ENCODE assay signal across 13 mouse cellular contexts in genomic region chr17:70561547-70561946, GRCm38 (mm10).
DNase-seq lines count a peak whose midpoint lies in the region; ATAC-seq and TF ChIP-seq lines count a peak whose summit lies in the region.
"Had no signal": no experiment of that assay in that cellular context is flagged by ENCODE, and none has a peak within 500 bp of the region (broad histone marks: within the 10 kb centered on the region; RNA-seq: fewer than 3 reads in every experiment).

No protein-coding gene starts in this region.

- no peak overlapping the region for H3K4me3 ChIP-seq in kidney, postnatal 0 days (replicated peaks; ENCODE audit: low read depth, low read length)
- no peak overlapping the region for H3K4me3 ChIP-seq in embryonic facial prominence, embryonic 12.5 days
- no peak overlapping the region for H3K4me3 ChIP-seq in intestine, embryonic 14.5 days (ENCODE audit: low read depth, low read length)
- peak overlapping the region; percentile 5; the same call in 1 of the 2 replicates for H3K4me3 ChIP-seq in small intestine, adult 2 months (ENCODE audit: low read depth, low read length)
- H3K4me3 ChIP-seq in liver, postnatal 0 days (ENCODE audit: low read depth, low read length) = no peak overlapping the region
- H3K4me3 ChIP-seq in midbrain, postnatal 0 days (ENCODE audit: low read depth, low read length) = no peak overlapping the region
- H3K4me3 ChIP-seq: hindbrain, embryonic 10.5 days; kidney, embryonic 15.5 days had no signal

- H3K4me1 ChIP-seq in kidney, postnatal 0 days (replicated peaks; ENCODE audit: insufficient read depth, low read length) = no peaks in the 10 kb centered on the region
- no peaks in the 10 kb centered on the region for H3K4me1 ChIP-seq in embryonic facial prominence, embryonic 12.5 days
- no peaks in the 10 kb centered on the region for H3K4me1 ChIP-seq in intestine, embryonic 14.5 days (replicated peaks; ENCODE audit: control insufficient read depth, insufficient read depth, low read length)
- no peaks in the 10 kb centered on the region for H3K4me1 ChIP-seq in small intestine, adult 2 months (ENCODE audit: control insufficient read depth, insufficient read depth, insufficient read length, low read length)
- no peaks in the 10 kb centered on the region for H3K4me1 ChIP-seq in liver, postnatal 0 days (ENCODE audit: insufficient read depth)
- H3K4me1 ChIP-seq in midbrain, postnatal 0 days (ENCODE audit: insufficient read depth, low read length) = no peaks in the 10 kb centered on the region
- H3K4me1 ChIP-seq: hindbrain, embryonic 10.5 days had no signal

- H3K9me3 ChIP-seq in kidney, postnatal 0 days (replicated peaks; ENCODE audit: low read length) = no peaks in the 10 kb centered on the region
- H3K9me3 ChIP-seq in embryonic facial prominence, embryonic 12.5 days = no peaks in the 10 kb centered on the region
- no peaks in the 10 kb centered on the region for H3K9me3 ChIP-seq in intestine, embryonic 14.5 days (ENCODE audit: control insufficient read depth, low read length)
- H3K9me3 ChIP-seq in liver, postnatal 0 days (ENCODE audit: low read length) = no peaks in the 10 kb centered on the region
- no peaks in the 10 kb centered on the region for H3K9me3 ChIP-seq in midbrain, postnatal 0 days (ENCODE audit: low read length)
- H3K9me3 ChIP-seq: hindbrain, embryonic 10.5 days; kidney, embryonic 15.5 days had no signal

- H3K27me3 ChIP-seq in kidney, postnatal 0 days (ENCODE audit: insufficient read depth, low read length) = no peaks in the 10 kb centered on the region
- H3K27me3 ChIP-seq in embryonic facial prominence, embryonic 12.5 days = no peaks in the 10 kb centered on the region
- H3K27me3 ChIP-seq in intestine, embryonic 14.5 days (replicated peaks; ENCODE audit: control insufficient read depth, insufficient read depth, low read length) = no peaks in the 10 kb centered on the region
- H3K27me3 ChIP-seq in small intestine, adult 2 months (ENCODE audit: control insufficient read depth, insufficient read depth, low read length) = no peaks in the 10 kb centered on the region
- H3K27me3 ChIP-seq in liver, postnatal 0 days (ENCODE audit: insufficient read depth, low read length) = no peaks in the 10 kb centered on the region
- no peaks in the 10 kb centered on the region for H3K27me3 ChIP-seq in midbrain, postnatal 0 days (ENCODE audit: insufficient read depth, low read length)
- H3K27me3 ChIP-seq: kidney, embryonic 15.5 days had no signal

- 30% methylated on average over 7 of the region's 7 CpGs for whole genome bisulfite sequencing in kidney, postnatal 0 days
- 40% methylated on average over 7 of the region's 7 CpGs for WGBS in embryonic facial prominence, embryonic 12.5 days
- WGBS in intestine, embryonic 14.5 days = 20% methylated on average over 7 of the region's 7 CpGs
- 14% methylated on average over 7 of the region's 7 CpGs for WGBS in small intestine, adult 2 months
- 76% methylated on average over 7 of the region's 7 CpGs for WGBS in liver, postnatal 0 days (ENCODE audit: insufficient replicate concordance)
- 86% methylated on average over 7 of the region's 7 CpGs for WGBS in midbrain, postnatal 0 days

- no peak for ATAC-seq in kidney, postnatal 0 days (replicated peaks; ENCODE audit: low FRiP score, low read depth)
- ATAC-seq in embryonic facial prominence, embryonic 12.5 days (ENCODE audit: insufficient number of reproducible peaks, insufficient read depth, low FRiP score, low TSS enrichment) = no peak
- ATAC-seq in intestine, embryonic 14.5 days (replicated peaks; ENCODE audit: low FRiP score, low TSS enrichment, low read depth) = no peak
- ATAC-seq in liver, postnatal 0 days = no peak
- ATAC-seq in midbrain, postnatal 0 days (ENCODE audit: low FRiP score) = no peak
- ATAC-seq: midbrain, embryonic 16.5 days had no signal

- no peak for TF ChIP-seq EP300 in liver, postnatal 0 days (IDR thresholded peaks at IDR 0.05; ENCODE audit: low read depth)

- no peak for TF ChIP-seq CTCF in kidney, postnatal 0 days (IDR thresholded peaks at IDR 0.05; ENCODE audit: low read depth)
- no peak for TF ChIP-seq CTCF in small intestine, adult 2 months (IDR thresholded peaks at IDR 0.05; ENCODE audit: extremely low read depth, insufficient read length, insufficient replicate concordance, low read depth, low read length)
- TF ChIP-seq CTCF in liver, postnatal 0 days (IDR thresholded peaks at IDR 0.05; ENCODE audit: low read depth) = no peak
- TF ChIP-seq CTCF in midbrain, postnatal 0 days (IDR thresholded peaks at IDR 0.05) = no peak

- no peak overlapping the region for H3K27ac ChIP-seq in kidney, postnatal 0 days
- H3K27ac ChIP-seq in embryonic facial prominence, embryonic 12.5 days = no peak overlapping the region
- H3K27ac ChIP-seq in intestine, embryonic 14.5 days (ENCODE audit: low read depth) = no peak overlapping the region
- no peak overlapping the region for H3K27ac ChIP-seq in small intestine, adult 2 months (ENCODE audit: insufficient read depth, low read depth, low read length)
- H3K27ac ChIP-seq in liver, postnatal 0 days (ENCODE audit: low read depth) = no peak overlapping the region
- H3K27ac ChIP-seq in midbrain, postnatal 0 days (ENCODE audit: low read depth, low read length) = no peak overlapping the region
- H3K27ac ChIP-seq: hindbrain, embryonic 10.5 days; kidney, embryonic 15.5 days; macrophage had no signal

- H3K36me3 ChIP-seq in kidney, postnatal 0 days (ENCODE audit: insufficient read depth, low read length) = no peaks in the 10 kb centered on the region
- no peaks in the 10 kb centered on the region for H3K36me3 ChIP-seq in embryonic facial prominence, embryonic 12.5 days
- H3K36me3 ChIP-seq in intestine, embryonic 14.5 days (ENCODE audit: control insufficient read depth, insufficient read depth, low read length) = no peaks in the 10 kb centered on the region
- no peaks in the 10 kb centered on the region for H3K36me3 ChIP-seq in small intestine, adult 2 months (ENCODE audit: control insufficient read depth, insufficient read depth, low read length)
- H3K36me3 ChIP-seq in liver, postnatal 0 days (replicated peaks; ENCODE audit: insufficient read depth, low read length) = no peaks in the 10 kb centered on the region
- no peaks in the 10 kb centered on the region for H3K36me3 ChIP-seq in midbrain, postnatal 0 days (ENCODE audit: insufficient read depth, low read length)
- H3K36me3 ChIP-seq: hindbrain, embryonic 10.5 days; kidney, embryonic 15.5 days had no signal

- DNase-seq in kidney, postnatal 0 days (ENCODE audit: low spot score) = no peak
- DNase-seq in kidney, adult 8-10 months = no peak
- no peak for DNase-seq in intestine, embryonic 14.5 days (ENCODE audit: low spot score)
- no peak for DNase-seq in liver, postnatal 0 days
- no peak for DNase-seq in midbrain, postnatal 0 days (ENCODE audit: low spot score)
- DNase-seq: cerebellum, adult 8-10 months; right cerebral cortex, postnatal 4 days had no signal

- no peak for TF ChIP-seq POLR2A in small intestine, adult 2 months (IDR thresholded peaks at IDR 0.05; ENCODE audit: low read depth, low read length)

- H3K9ac ChIP-seq in kidney, postnatal 0 days (ENCODE audit: low read depth, low read length) = no peak overlapping the region
- H3K9ac ChIP-seq in embryonic facial prominence, embryonic 12.5 days = no peak overlapping the region
- no peak overlapping the region for H3K9ac ChIP-seq in intestine, embryonic 14.5 days (ENCODE audit: low read length)
- H3K9ac ChIP-seq in liver, postnatal 0 days (replicated peaks) = no peak overlapping the region
- H3K9ac ChIP-seq in midbrain, postnatal 0 days (replicated peaks; ENCODE audit: low read length, poor library complexity, severe bottlenecking) = no peak overlapping the region
- H3K9ac ChIP-seq: kidney, embryonic 15.5 days had no signal

- peak overlapping the region; percentile 28; the same call in 1 of the 2 replicates for H3K4me2 ChIP-seq in kidney, postnatal 0 days (ENCODE audit: low read length)
- H3K4me2 ChIP-seq in embryonic facial prominence, embryonic 12.5 days (replicated peaks) = 0 out of 2 replicates have a peak overlapping the region, but pooled peaks have one; percentile 13
- peak overlapping the region; percentile 34 for H3K4me2 ChIP-seq in intestine, embryonic 14.5 days (ENCODE audit: low read length)
- no peak overlapping the region for H3K4me2 ChIP-seq in liver, postnatal 0 days (ENCODE audit: low read depth, low read length)
- H3K4me2 ChIP-seq in midbrain, postnatal 0 days (ENCODE audit: low read depth, low read length, poor library complexity, severe bottlenecking) = no peak overlapping the region
- H3K4me2 ChIP-seq: kidney, embryonic 15.5 days had no signal

Comparison
In these comparisons a context has a peak if more than half of its experiments do, and no peak if none do; other contexts are left out.
1. H3K4me2 ChIP-seq: peak in kidney, postnatal 0 days (single experiment), embryonic facial prominence, embryonic 12.5 days (single experiment) and intestine, embryonic 14.5 days (single experiment); none in liver, postnatal 0 days (single experiment) and midbrain, postnatal 0 days (single experiment).